Mouse (Mus musculus): Measurements from ENCODE around the gene Slc37a3. TPM values are rescaled to one million over a fixed set of nuclear protein-coding genes. Genes with fewer than 3 reads are reported as not detected.

Slc37a3 gene
- polyA plus RNA-seq, 1 experiment from 2014 or later: 40.4 TPM

DNA sequence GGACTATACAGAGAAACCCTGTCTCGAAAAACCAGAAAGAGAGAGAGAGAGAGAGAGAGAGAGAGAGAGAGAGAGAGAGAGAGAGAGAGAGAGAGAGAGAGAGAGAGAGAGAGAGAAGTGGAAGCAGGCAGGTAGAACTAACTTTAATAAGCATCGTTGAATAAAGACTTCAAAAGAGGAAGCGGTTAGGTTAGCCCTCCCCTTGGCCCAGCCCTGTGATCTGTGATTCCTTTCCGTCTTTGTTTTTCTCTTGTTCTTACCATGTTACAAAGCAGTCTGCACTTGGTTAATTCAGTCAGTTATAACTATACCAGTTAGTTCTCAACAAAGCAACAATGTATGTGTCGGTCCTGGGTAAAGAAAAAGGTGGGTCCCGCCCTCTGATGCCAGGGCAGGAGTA lies 61.4 kb downstream of the Slc37a3 start:
- no peaks in the 10 kb centered on the region for H3K36me3 ChIP-seq (ENCODE audit: control insufficient read depth, insufficient read depth, low read length)
- 69% methylated on average over 5 of the region's 6 CpGs for WGBS
- no peak overlapping the region for H3K9ac ChIP-seq (ENCODE audit: low read length)
- no peaks in the 10 kb centered on the region for H3K27me3 ChIP-seq (ENCODE audit: control insufficient read depth, insufficient read depth, low read depth, low read length)
- H3K4me1 ChIP-seq (replicated peaks; ENCODE audit: control insufficient read depth, insufficient read depth, low read length): no peaks in the 10 kb centered on the region
- H3K4me3 ChIP-seq (ENCODE audit: low read length): no peak overlapping the region
- no peak overlapping the region for H3K4me2 ChIP-seq (ENCODE audit: low read depth, low read length)
- no peak for ATAC-seq (ENCODE audit: low read depth)
- H3K9me3 ChIP-seq (ENCODE audit: control insufficient read depth, low read length): no peaks in the 10 kb centered on the region
- H3K27ac ChIP-seq (ENCODE audit: low read length): no peak overlapping the region

DNA sequence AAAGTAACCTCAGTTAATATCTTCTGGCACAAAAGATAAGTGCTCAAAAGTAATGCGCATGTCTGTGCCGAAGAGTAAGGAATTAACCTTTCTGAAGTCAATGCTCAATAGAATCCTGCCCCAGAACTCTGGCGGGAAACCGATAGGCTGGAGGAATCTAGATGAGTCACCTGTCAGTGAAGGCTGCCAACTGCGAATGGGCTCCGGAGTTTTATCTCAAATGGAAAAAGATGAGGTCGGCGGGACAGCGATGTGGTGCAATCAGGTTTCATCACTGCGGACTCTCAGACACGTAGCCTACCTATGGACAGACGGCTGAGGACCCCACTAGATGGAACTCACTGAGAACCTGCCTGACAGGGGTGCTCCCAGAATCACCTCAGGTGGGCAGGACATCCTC lies 63.0 kb downstream of the Slc37a3 start:
- WGBS: 77% methylated on average over 12 of the region's 12 CpGs
- no peak overlapping the region for H3K9ac ChIP-seq (ENCODE audit: low read length)
- no peaks in the 10 kb centered on the region for H3K4me1 ChIP-seq (replicated peaks; ENCODE audit: control insufficient read depth, insufficient read depth, low read length)
- H3K4me3 ChIP-seq (ENCODE audit: low read length): no peak overlapping the region
- H3K27ac ChIP-seq (ENCODE audit: low read length): no peak overlapping the region
- no peaks in the 10 kb centered on the region for H3K36me3 ChIP-seq (ENCODE audit: control insufficient read depth, insufficient read depth, low read length)
- H3K27me3 ChIP-seq (ENCODE audit: control insufficient read depth, insufficient read depth, low read depth, low read length): no peaks in the 10 kb centered on the region
- no peak overlapping the region for H3K4me2 ChIP-seq (ENCODE audit: low read depth, low read length)
- no peak for ATAC-seq (ENCODE audit: low read depth)
- H3K9me3 ChIP-seq (ENCODE audit: control insufficient read depth, low read length): no peaks in the 10 kb centered on the region

- no peaks in the 10 kb centered on the region for H3K36me3 ChIP-seq (ENCODE audit: control insufficient read depth, insufficient read depth, low read length)
- H3K4me1 ChIP-seq (replicated peaks; ENCODE audit: control insufficient read depth, insufficient read depth, low read length): no peaks in the 10 kb centered on the region
- H3K27ac ChIP-seq (ENCODE audit: low read length): no peak overlapping the region
- no peaks in the 10 kb centered on the region for H3K9me3 ChIP-seq (ENCODE audit: control insufficient read depth, low read length)
- no peaks in the 10 kb centered on the region for H3K27me3 ChIP-seq (ENCODE audit: control insufficient read depth, insufficient read depth, low read depth, low read length)
- H3K4me2 ChIP-seq (ENCODE audit: low read depth, low read length): no peak overlapping the region
- no peak overlapping the region for H3K4me3 ChIP-seq (ENCODE audit: low read length)
- H3K9ac ChIP-seq (ENCODE audit: low read length): no peak overlapping the region
- no peak for ATAC-seq (ENCODE audit: low read depth)
- 81% methylated on average over 3 of the region's 3 CpGs for WGBS
Measured at GRCm38 (mm10) chr6:39311786-39312185, 65.7 kb downstream of the Slc37a3 start.

DNA sequence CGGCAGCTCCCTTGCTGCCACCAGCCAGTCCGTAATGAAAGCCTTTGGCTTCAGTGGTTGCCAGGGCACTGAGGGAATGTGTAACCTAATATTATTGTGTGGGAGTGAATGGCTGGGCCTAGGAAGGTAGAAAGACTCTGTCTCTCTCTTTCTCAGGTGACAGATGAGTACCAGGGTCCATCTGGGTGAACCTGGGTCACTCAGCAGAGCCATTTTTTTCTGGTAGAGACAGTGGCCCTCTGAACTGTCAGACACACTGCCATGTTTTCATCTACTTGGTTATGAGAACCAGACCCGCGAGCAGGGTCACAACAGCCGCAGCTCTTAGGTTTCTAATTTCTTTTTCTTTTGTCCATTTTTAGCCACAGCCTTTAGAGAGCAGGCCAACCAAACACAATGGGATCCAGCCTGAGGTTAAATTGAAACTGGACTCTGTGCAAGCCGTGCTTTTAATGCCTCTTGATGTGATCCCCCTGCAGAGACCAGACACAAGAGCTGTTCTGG lies 73.1 kb downstream of the Slc37a3 start:
- ATAC-seq (ENCODE audit: low read depth): no peak

DNA sequence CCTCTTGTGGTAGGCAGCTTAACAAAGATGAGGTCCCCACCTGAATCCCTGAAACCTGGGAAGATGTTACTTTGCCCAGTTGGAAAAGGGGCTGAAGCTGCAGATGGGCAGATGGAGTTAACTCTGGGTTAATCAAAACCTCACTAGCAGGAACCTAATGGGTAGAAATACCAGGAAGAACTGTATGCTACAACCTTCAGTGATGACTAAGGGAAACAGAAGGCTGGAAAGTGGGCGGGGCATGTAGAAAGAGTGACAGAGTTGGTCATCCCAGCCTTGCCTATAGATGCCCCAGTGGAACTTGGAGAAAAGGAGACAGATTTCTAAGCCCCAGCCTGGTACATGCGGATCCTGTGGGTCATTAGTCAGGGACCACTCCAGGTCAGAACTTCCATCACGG lies 76.0 kb downstream of the Slc37a3 start:
- Histone ChIP-seq H3K9ac (ENCODE audit: low read length) (no peak overlapping the region), H3K4me1 (replicated peaks; ENCODE audit: control insufficient read depth, insufficient read depth, low read length) (no peaks in the 10 kb centered on the region), H3K27me3 (ENCODE audit: control insufficient read depth, insufficient read depth, low read depth, low read length) (no peaks in the 10 kb centered on the region), H3K36me3 (ENCODE audit: control insufficient read depth, insufficient read depth, low read length) (no peaks in the 10 kb centered on the region), H3K9me3 (ENCODE audit: control insufficient read depth, low read length) (no peaks in the 10 kb centered on the region), H3K4me3 (ENCODE audit: low read length) (no peak overlapping the region), H3K4me2 (ENCODE audit: low read depth, low read length) (no peak overlapping the region), H3K27ac (ENCODE audit: low read length) (no peak overlapping the region)
- WGBS: 79% methylated on average over 3 of the region's 3 CpGs
- ATAC-seq (ENCODE audit: low read depth): no peak

More for the DNA sequence above, 73.1 kb downstream of the Slc37a3 start:
- Histone ChIP-seq H3K27me3 (ENCODE audit: control insufficient read depth, insufficient read depth, low read depth, low read length) (no peaks in the 10 kb centered on the region), H3K4me1 (replicated peaks; ENCODE audit: control insufficient read depth, insufficient read depth, low read length) (no peaks in the 10 kb centered on the region), H3K4me3 (ENCODE audit: low read length) (no peak overlapping the region), H3K4me2 (ENCODE audit: low read depth, low read length) (no peak overlapping the region), H3K9me3 (ENCODE audit: control insufficient read depth, low read length) (no peaks in the 10 kb centered on the region), H3K27ac (ENCODE audit: low read length) (no peak overlapping the region), H3K9ac (ENCODE audit: low read length) (no peak overlapping the region), H3K36me3 (ENCODE audit: control insufficient read depth, insufficient read depth, low read length) (no peaks in the 10 kb centered on the region)
- WGBS: 52% methylated on average over 6 of the region's 6 CpGs

GRCm38 (mm10) chr6:39297079-39297478 lies 80.4 kb downstream of the Slc37a3 start:
- ATAC-seq (ENCODE audit: low read depth): no peak
- H3K9ac ChIP-seq (ENCODE audit: low read length): no peak overlapping the region
- H3K4me1 ChIP-seq (replicated peaks; ENCODE audit: control insufficient read depth, insufficient read depth, low read length): 0 out of 2 replicates have a peak, but pooled peaks cover 3% of the 10 kb centered on the region
- no peaks in the 10 kb centered on the region for H3K27me3 ChIP-seq (ENCODE audit: control insufficient read depth, insufficient read depth, low read depth, low read length)
- H3K4me3 ChIP-seq (ENCODE audit: low read length): no peak overlapping the region
- 84% methylated on average over 6 of the region's 6 CpGs for WGBS
- H3K9me3 ChIP-seq (ENCODE audit: control insufficient read depth, low read length): no peaks in the 10 kb centered on the region
- no peak overlapping the region for H3K27ac ChIP-seq (ENCODE audit: low read length)
- no peaks in the 10 kb centered on the region for H3K36me3 ChIP-seq (ENCODE audit: control insufficient read depth, insufficient read depth, low read length)
- H3K4me2 ChIP-seq (ENCODE audit: low read depth, low read length): no peak overlapping the region

DNA sequence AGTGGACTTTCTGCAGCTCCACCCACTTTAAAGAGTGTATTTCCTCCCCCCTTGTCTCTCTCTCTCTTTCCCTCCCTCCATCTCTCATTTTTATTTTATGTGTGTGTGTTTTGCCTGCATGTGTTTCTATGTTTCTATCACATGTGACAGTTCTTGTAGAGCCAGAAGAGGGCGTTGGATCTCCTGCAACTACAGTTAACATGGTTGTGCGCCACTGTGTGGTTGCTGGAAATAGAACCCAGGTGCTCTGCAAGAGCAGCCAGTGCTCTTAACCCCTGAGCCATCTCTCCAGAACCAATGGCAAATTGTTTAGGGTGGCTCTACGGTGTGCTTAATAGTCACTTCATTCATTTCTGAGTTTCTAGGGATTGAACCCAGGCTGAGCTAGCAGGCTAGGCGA lies 81.0 kb downstream of the Slc37a3 start:
- Histone ChIP-seq H3K27me3 (ENCODE audit: control insufficient read depth, insufficient read depth, low read depth, low read length) (no peaks in the 10 kb centered on the region), H3K9me3 (ENCODE audit: control insufficient read depth, low read length) (no peaks in the 10 kb centered on the region), H3K9ac (ENCODE audit: low read length) (no peak overlapping the region), H3K27ac (ENCODE audit: low read length) (no peak overlapping the region), H3K4me3 (ENCODE audit: low read length) (no peak overlapping the region), H3K4me2 (ENCODE audit: low read depth, low read length) (no peak overlapping the region), H3K36me3 (ENCODE audit: control insufficient read depth, insufficient read depth, low read length) (no peaks in the 10 kb centered on the region), H3K4me1 (replicated peaks; ENCODE audit: control insufficient read depth, insufficient read depth, low read length) (0 out of 2 replicates have a peak, but pooled peaks cover 3% of the 10 kb centered on the region)
- 73% methylated on average over 4 of the region's 4 CpGs for WGBS
- no peak for ATAC-seq (ENCODE audit: low read depth)

DNA sequence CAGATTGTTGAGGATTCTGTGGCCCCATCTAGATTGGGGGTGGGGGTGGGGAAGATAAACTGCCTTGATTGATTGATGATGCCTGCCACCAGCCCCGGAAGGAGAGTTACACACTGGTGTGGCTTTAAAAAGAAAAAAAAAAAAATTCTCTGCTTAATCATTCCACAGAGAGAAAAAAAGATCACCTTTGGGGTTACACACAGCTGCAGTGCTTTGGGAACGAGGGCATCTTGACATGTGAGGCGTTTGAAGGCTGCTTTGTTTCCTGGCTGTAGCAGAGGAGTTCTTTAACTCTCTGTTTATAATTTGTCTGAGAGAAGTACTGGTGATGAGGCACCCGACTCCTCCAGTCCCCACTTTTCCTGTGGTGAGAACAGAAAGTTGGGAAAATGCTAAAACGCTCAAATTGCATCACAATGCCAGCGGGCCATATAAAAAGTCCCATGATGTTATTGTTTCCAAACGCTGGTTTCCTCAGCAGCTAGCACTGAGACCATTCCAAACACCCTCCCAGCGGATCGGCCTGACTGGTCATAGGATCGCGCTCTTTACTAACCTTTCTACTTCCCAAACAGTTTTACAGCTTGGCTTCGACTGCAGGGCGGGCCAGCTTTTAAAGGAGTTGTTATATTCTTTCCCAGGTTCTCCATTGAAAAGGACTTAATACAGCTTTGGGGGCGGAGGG lies 81.6 kb downstream of the Slc37a3 start:
- Histone ChIP-seq H3K4me1 (replicated peaks; ENCODE audit: control insufficient read depth, insufficient read depth, low read length) (0 out of 2 replicates have a peak, but pooled peaks cover 3% of the 10 kb centered on the region), H3K4me3 (ENCODE audit: low read length) (no peak overlapping the region), H3K4me2 (ENCODE audit: low read depth, low read length) (peak overlapping the region; percentile 32), H3K27me3 (ENCODE audit: control insufficient read depth, insufficient read depth, low read depth, low read length) (no peaks in the 10 kb centered on the region), H3K9ac (ENCODE audit: low read length) (no peak overlapping the region), H3K9me3 (ENCODE audit: control insufficient read depth, low read length) (no peaks in the 10 kb centered on the region), H3K27ac (ENCODE audit: low read length) (no peak overlapping the region), H3K36me3 (ENCODE audit: control insufficient read depth, insufficient read depth, low read length) (no peaks in the 10 kb centered on the region)
- 27% methylated on average over 14 of the region's 14 CpGs for WGBS
- no peak; the same call in 1 of the 2 replicates for ATAC-seq (ENCODE audit: low read depth)

DNA sequence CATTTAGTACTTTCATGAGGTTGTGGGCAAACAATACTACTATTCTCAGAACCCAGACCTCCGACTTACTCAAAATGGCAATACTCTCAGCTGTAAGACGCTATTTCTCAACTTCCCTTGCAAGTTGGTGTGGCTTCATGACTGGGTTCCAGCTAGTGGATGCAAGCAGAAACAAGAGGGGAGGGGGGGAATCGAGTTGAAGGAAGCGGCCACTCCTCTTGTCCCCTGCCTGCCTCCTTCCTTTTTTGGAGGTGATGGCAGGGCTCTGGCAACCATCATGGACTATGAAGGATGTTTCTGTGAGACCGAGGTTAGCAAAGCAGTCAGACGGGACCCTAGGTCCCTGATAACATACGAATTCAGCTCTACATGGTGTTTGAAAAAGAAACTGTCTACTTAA lies 87.8 kb downstream of the Slc37a3 start:
- Histone ChIP-seq H3K9ac (ENCODE audit: low read length) (0 out of 2 replicates have a peak overlapping the region, but pooled peaks have one; percentile 11), H3K27me3 (ENCODE audit: control insufficient read depth, insufficient read depth, low read depth, low read length) (no peaks in the 10 kb centered on the region), H3K9me3 (ENCODE audit: control insufficient read depth, low read length) (no peaks in the 10 kb centered on the region), H3K36me3 (ENCODE audit: control insufficient read depth, insufficient read depth, low read length) (no peaks in the 10 kb centered on the region), H3K4me3 (ENCODE audit: low read length) (no peak overlapping the region), H3K27ac (ENCODE audit: low read length) (no peak overlapping the region), H3K4me2 (ENCODE audit: low read depth, low read length) (peak overlapping the region; percentile 18), H3K4me1 (replicated peaks; ENCODE audit: control insufficient read depth, insufficient read depth, low read length) (peaks cover 3% of the 10 kb centered on the region; the same call in 1 of the 2 replicates)
- peak; percentile 84 for ATAC-seq (ENCODE audit: low read depth)
- 26% methylated on average over 7 of the region's 7 CpGs for WGBS

Measured in lung, embryonic 16.5 days (tissue).